Mouse (Mus musculus) gastrocnemius, postnatal 36 days (tissue): ENCODE data around the gene Vamp1. TPM values are rescaled to one million over a fixed set of nuclear protein-coding genes. Genes with fewer than 3 reads are reported as not detected.
A peak's percentile ranks its signal among the peaks of the same experiment; 100 is the strongest.
"Not testable (repeated sequence)": the region's sequence is repeated elsewhere in the genome, so short reads cannot be mapped to it uniquely, and the experiment has no call there.

Source experiments
- DNase-seq, 2 experiments: peaks; one replicate each; pipeline ENCODE4 v3.0.0; 2022
- intact Hi-C: fragments of 180-260 bp; cut with DNase I; formaldehyde crosslinking; loops from one replicate; pipeline ENCODE4 v1.15.1; 2025
- total RNA-seq, 2 experiments: library from RNA; stranded (reverse); gene quantifications; 2 replicates each; pipeline ENCODE4 v1.2.3; 2021

The Vamp1 gene
- total RNA-seq, 2 experiments from 2014 or later = 16.6 to 17.4 TPM

DNA sequence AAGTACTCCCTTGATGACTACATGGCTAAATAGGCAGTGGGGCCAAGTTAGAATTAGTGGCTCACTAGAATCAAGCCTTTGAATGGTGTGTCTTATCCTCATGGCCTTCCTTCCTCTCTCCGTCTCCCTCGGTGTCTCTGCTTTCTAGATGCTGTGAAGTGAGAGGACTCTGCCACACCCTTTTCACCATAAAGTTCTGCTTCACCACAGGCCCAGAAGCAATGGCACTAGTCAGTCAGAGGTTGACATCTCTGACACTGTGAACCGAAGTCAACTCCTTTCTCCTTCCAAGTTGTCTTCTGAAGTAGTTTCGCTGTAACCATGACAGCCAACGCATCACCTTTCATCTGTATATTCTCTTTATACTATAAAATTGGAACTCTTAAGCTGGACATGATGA, 24.2 kb downstream of the Vamp1 start:
- intact Hi-C loops = no loop called here
- DNase-seq = no peak

DNA sequence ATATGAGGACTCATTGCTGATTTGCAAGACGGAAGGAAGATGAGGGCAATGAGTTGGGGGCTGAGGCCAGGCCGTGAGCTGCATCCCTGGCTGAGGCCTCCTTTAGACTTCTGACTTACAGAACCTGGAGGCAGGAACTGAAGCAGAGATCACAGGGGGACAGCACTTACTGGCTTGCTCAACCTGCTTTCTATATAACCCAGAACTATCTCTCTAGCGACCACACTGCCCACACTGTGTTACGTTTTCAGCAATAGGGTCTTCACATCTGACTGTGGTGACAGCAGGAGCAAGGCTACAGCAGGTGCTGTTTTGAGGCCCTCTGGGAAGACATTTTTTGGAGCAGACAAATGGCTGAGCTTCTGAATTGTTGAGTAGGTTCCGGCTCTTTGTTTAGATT, 25.3 kb downstream of the Vamp1 start:
- no peak for DNase-seq
- intact Hi-C loops = no loop called here

DNA sequence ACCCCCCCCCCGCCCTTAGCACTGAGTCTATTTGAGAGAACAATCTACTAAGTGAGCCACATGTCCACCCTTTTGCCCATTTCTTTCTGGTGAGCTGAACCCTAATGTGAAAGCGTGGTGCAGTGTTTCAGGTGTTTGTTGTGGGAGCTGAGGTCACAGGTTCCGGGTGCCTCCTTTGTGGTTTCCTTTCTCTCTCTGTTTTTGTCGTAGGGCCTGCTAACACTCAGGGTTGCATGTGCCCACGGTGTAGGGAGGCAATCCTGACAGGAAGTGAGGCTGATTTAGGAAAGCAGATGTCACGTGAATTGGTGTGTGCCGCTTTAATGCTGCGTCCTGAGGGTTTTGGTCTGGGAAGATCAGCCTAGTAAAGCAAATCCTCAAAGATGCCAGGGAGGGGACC, 26.2 kb downstream of the Vamp1 start:
- intact Hi-C loops = no loop called here
- DNase-seq = no peak

DNA sequence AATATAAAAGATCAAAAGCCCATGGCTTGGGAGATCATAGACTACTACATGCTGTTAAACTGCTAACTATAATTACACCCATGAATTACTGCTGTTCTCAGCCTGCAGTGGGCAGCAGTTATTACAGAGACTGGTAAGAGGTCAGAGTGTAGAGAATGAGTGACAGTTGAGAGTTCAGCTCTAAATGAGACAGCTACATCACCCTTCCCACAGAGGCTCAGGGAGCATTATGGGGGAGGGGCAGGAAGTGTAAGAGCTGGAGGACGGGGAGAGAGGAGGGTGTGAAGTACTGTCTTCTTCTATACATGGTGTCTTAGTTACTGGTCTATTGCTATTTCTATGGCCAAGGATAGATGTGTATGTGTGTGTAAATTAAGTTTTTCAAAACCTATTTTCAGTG, 29.2 kb downstream of the Vamp1 start:
- intact Hi-C loops = no loop called here

DNA sequence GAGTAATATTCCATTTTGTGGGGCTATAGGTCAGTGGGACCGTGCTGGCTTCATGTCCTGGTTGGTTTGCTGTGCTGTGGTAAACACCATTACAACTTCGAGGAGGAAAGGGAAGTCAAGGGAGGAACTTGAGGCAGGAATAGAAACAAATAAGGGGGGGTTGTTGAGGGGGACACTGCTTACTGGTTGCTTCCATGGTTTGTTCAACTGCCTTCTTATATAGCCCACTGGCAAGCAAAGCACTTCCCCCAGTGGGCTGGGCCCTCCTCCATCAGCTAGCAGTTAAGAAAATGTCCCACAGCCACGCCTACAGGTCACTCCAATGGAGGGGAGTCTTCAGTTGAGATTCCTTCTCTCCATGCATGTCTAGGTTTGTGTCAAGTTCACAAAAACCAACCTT, 36.9 kb downstream of the Vamp1 start:
- intact Hi-C loops = no loop called here
- DNase-seq = no peak

More for the DNA sequence above, 29.2 kb downstream of the Vamp1 start:
- DNase-seq = no peak

DNA sequence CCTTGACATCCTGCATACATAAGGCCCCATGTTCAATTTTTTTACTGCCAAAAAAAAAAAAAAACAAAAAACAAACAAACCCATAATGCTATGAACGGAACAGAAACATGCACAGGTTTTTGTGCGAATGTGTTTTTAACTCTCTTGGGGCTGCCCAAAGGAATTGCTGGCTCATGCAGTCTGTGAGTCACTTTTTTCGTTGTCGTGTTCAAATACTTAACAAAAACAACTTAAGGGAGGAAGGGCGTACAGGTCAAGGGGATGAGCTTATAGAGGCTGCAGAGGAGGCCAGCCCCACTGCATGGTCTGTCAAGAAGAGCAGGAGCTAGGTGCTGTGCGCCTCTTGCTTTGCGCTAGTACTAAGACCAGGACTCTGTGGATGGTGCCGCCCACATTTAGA, 37.4 kb downstream of the Vamp1 start:
- no peak for DNase-seq
- intact Hi-C loops = no loop called here

DNA sequence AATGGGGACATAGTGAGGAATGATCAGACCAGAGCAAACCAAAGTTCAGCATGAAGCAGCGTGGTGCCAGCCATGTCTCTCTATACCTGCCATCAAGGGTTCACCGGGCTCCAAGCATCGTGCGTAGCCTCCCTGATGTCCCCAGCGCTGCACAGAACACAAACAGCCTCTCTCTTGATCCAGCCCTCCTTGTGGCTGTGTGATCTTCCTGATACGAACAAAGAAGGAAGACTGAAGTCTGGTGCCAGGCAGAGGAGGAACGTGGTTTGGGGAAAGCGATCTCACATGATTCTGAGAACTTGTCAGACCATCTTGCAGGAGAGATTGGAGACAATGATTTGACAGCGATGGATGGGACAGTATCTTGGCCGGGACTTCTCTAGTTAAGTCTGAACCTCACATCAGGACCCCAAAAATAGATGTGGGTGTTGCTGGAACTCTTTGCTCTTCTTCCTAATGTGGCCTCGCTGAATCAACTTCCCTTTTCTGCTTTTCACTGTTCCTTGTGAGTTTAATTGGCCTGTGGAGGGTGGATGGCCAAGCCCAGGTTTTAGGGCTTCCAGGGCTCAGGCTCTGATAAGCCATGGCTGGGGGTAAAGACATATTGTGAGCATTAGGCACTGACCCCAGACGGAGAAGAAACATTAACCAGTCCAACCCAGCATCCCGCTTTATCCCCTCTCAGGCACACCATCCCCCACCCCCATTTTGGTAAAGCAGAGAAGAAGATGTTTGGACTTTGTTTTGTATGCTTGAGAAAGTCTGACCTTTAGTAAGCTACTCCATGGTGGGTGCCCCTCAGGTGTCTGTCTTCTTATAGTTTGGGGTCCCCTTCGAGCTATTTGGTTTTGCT, 38.7 kb downstream of the Vamp1 start:
- DNase-seq = no peak
- intact Hi-C loops = no loop called here

DNA sequence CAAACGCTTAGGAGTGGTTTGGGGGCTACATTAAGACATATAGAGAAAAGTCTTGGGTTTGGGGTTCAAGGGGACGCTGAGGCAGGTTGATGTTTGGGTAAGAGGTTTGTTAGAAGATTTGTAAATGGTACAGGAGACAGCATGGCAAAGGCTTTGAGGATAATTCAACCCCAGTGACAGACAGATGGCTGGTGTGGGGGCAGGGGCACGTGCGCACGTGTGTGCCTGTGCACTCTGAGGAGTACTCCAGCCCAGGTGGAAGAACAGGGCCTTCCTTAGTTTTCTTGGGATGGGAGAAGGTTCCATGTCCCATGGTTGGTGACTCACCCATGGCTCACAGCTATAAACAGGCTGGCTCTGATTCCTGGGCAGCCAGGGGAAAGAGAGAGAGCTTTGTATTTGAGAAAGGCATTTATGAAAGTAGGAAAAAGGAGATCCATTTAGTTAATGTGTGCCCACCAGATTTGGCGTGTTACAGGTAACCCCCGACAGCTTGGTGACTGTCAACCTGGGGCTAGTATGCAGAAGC, 40.2 kb downstream of the Vamp1 start:
- intact Hi-C loops = no loop called here
- no peak for DNase-seq

DNA sequence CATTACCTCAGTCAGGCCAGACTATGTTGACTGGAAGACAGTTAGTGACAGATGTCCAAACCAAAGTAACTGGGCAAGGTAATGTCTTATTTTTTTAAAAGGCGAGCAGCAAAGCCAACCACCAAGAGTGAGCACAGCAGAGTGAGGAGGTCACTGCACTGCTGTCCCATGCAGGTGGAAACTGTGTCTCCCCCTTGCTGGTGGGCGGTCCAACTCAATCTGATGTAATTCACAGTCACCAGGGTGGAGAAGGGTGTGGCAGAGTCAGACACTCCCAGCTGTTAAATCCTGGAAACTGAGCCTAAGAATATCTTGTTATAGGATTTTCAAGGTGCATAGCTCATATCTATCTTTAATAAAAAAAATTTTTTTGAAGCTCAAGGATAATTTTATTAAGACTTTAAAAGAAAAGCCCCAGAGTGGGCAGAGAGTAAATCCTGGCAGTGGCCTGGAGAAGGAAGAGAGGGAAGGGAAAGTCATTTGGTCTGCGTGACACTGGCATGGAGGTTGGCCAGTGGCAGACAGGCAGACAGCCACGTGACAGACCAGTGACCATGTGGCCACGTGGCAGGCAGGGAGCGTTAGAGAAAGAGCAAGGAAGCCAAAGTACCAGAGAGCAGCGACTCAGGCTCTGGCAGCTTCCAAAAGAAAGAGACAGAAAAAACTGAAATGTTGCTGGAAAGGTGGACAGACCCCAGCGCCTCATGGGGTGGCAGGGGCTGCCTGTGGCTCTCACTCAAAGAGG, 41.0 kb downstream of the Vamp1 start:
- intact Hi-C loops = no loop called here
- peak; percentile 29 to 45 for DNase-seq

DNA sequence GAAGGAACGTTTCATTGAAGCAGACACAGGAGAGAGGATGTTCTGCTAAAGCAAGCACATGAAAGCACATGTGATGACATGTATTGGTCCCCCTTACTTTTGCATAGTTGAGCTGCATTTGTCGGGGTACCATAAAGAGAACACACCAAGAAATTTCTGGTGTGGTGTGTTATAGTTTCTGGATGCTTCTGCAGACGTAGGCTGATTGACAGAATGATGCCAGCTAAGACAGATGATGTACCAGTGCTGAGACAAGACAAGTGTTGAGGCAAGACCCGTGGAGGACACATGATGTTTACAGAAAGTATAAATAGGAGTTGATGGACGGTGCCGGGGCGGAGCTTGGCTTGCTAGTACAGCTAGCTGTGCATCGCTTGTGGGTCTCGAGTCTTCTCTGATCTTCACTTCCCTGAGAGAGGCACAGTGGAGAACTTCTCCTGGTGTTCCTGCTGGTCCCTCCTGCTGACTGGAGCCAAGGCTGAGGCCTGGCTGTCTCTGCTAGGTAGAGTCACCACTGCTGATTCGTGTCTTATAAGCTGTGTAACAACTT, 44.7 kb downstream of the Vamp1 start:
- intact Hi-C loops = no loop called here
- DNase-seq = no peak

DNA sequence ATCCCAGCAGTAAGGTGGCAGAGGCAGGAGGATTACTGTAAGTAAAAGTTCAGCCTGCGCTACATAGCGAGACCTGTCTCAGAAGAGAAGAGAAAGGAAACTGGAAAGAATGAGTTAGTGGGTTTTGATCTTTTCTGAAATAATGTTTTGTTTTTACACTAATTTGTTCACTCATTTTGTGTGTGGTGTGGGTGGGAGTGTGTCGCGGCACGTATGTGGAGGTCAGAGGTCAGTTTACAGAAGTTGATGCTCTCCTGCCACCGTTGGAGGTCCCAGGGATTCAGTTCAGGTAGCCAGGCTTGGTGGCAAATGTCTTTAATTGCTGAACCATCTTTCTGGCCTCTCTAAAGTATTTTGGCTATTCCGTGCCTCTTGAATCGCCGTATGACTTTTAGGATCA, 48.9 kb downstream of the Vamp1 start:
- DNase-seq = no peak
- intact Hi-C loops = no loop called here

DNA sequence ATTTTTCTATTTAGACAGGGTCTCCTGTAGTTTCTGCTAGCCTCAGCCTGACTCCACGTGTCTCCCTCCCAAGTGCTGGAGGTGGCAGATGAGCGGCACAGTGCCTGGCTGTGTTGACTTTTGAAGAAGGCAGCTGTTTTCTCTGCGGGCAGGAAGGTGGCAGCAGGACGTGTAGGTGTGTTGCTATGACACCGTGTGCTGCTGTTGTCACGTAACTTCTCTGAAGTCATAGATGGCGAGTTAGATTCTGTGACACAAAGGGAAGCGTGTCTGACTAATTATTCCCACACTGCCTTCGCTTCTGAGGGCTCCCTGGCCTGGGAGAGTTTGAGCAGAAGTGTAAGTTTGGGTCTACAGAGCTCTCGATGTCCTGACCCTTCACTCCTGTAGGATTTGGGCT, 49.9 kb downstream of the Vamp1 start:
- no peak for DNase-seq
- intact Hi-C loops = no loop called here

DNA sequence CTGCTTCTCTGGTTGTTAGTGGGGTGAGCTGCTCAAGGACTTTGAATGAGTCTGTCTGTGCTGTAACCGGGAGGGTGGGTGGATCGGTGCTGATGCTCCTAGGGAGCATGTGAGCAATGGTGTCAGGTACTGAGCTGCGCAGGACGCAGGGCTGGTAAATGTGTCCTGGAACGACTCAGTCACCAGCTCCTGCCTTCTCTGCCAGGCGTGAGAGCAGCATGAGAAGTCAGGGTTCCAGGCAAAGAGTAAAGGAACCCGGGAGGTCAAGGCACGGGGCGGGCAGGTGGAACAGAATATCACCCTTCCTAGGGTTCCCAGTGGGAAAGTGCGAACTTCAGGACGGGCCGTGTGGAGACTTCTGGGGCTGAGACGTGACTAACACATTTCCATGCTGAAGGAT, 50.7 kb downstream of the Vamp1 start:
- intact Hi-C loops = no loop called here
- no peak for DNase-seq

DNA sequence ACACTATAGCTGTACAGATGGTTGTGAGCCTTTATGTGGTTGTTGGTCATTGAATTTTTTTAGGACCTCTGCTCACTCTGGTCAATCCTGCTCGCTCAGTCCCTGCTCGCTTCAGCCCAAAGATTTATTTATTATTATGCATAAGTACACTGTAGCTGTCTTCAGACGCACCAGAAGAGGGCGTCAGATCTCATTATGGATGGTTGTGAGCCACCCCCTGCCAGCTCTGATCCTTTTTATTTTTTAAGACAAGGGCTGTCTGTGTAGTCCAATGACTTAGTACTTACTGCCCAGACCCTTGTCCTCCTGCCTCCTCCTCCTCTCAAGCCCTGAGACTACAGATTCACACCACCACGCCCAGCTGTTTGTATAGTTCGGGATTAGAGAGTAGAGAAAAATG, 51.2 kb downstream of the Vamp1 start:
- DNase-seq, intact Hi-C loops: not testable (repeated sequence)

DNA sequence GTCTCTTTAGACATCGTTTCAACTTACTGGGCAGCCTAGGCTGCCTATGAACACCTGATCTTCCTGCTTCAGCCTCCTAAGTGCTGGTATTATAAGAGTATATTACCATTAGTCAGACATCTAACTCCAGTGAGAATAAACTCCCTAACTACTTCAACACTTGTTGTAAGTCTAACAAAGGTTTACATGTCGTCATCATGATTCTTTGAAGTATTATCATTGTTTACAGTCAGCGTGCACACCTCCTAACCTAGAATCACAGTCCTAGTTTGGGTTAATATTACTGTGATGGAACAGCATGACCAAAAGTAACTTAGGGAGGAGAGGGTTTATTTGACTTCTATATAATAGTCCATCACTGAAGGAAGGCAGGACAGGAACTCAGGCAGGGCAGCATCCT, 52.1 kb downstream of the Vamp1 start:
- no peak for DNase-seq
- intact Hi-C loops = no loop called here

DNA sequence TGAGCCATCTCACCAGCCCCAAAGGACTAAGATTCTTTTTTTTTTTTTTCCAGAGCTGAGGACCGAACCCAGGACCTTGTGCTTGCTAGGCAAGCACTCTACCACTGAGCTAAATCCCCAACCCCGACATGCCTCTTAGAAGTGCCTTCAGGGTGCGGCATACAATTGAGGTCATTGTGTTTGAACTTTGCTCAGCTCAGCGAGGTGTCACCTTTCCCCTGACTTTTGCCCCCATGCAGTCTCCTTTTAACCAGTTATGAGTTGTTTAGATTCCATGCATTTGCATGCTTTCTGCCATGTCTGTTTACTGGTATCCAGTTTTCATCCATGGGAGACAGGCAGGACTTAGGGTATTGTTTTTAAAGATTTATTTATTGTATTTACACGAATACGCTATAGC, 53.4 kb downstream of the Vamp1 start:
- DNase-seq = no peak
- intact Hi-C loops = no loop called here

DNA sequence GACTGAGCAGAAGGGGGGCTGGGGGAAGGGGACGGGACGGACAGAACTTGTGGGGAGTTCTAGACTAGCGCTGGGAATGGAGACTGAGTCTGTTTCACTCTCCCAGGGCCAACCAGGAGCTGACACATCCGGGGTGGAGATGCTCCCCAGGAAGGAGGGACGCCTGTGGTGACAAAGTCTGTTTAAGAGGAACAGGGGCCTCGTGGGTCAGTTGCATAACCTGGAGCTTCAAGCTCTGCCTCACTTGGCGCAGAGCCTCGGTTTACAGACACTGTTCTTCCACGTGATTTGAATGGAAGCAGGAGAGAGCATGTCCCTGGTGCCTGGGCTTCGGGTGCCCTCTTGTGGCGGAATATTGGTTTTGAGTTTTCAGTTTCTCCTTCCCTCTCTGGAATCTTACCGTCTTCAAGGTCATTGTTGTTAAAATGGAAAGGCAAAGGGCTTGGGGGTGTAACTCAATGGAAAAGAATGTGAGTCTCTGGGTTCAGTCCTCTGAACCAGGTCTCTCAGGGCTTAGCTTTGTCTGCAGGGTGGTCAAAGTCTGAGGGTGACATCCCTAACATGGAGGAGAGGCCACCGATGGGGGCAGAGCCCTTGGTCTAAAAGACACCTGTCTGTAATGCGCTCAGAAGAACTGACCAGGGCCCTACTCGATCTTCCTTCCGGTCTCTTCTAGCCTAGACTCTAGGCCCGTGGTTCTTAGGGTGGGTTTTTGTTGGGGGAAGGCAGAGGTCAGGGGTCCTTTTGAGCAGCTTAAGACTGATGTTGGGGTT, 56.3 kb downstream of the Vamp1 start:
- DNase-seq = peak; percentile 83 to 93
- intact Hi-C loops = loop anchor here (1.0 to 5.0 kb wide), 3 partner anchors 55 to 224 kb away; partner anchors contain the start of gene Acrbp

DNA sequence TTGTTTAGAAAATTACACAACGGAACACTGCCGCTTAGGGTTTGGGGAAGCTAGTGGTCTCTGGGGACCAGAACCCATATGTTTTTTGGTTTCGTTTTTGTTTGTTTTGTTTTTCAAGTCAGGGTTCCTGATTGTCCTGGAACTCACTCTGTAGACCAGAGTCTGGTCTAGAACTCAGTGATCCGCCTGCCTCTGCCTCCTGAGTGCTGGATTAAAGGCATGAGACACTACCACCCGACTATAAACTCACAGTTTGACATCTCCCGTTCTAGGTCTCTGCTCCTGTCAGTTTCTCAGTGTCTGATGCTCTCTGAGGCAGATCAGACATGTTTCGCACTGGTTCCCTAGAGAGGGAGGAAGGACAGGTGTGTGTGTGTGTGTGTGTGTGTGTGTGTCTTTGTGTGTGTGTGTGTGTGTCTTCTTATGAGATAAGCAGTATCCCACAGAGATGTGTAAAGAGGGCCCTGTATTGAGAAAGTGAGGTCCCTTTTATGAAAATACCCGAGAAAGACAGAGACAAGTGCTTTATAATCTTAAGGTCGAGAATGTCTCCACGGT, 57.0 kb downstream of the Vamp1 start:
- intact Hi-C loops = loop anchor here (1.0 to 5.0 kb wide), 3 partner anchors 56 to 225 kb away; partner anchors contain the start of gene Acrbp
- no peak for DNase-seq

DNA sequence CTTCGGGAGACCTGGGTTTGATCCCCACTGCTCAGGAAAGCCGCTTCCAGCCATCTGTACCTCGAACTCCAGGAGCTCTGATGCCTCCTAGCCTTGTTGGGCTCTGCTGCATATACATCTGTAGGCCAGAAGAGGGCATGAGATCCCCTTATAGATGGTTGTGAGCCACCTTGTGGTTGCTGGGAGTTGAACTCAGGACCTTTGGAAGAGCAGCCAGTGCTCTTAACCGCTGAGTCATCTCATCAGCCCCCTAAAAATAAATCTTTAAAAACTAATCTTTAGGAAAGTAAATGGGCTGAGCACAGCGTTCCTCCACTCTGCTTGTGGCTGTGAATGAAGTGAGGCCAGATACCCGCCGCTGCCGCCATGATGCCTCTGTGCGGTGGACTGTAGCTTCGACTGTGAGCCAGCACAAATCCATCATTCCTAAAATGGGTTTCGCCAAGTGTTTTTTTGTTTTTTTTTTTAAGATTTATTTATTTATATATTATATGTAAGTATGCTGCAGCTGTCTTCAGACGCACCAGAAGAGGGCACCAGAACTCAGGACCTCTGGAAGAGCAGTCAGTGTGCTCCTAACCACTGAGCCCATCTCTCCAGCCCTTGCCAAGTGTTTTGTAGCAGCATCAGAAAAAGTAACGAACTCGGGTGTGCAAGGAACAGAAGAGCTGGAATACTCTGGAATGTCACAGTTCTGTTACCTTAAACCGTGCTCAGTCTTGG, 59.7 kb downstream of the Vamp1 start:
- peak in 1 of 2 experiments; percentile 21 for DNase-seq
- intact Hi-C loops = loop anchor here (5.0 kb wide), 3 partner anchors 87 to 228 kb away; partner anchors contain the start of gene Acrbp
